Mouse (Mus musculus): ENCODE measurements around the gene Srp54a.
"Not testable (repeated sequence)": the region's sequence is repeated elsewhere in the genome, so short reads cannot be mapped to it uniquely, and the experiment has no call there.

Gene Srp54a

DNA sequence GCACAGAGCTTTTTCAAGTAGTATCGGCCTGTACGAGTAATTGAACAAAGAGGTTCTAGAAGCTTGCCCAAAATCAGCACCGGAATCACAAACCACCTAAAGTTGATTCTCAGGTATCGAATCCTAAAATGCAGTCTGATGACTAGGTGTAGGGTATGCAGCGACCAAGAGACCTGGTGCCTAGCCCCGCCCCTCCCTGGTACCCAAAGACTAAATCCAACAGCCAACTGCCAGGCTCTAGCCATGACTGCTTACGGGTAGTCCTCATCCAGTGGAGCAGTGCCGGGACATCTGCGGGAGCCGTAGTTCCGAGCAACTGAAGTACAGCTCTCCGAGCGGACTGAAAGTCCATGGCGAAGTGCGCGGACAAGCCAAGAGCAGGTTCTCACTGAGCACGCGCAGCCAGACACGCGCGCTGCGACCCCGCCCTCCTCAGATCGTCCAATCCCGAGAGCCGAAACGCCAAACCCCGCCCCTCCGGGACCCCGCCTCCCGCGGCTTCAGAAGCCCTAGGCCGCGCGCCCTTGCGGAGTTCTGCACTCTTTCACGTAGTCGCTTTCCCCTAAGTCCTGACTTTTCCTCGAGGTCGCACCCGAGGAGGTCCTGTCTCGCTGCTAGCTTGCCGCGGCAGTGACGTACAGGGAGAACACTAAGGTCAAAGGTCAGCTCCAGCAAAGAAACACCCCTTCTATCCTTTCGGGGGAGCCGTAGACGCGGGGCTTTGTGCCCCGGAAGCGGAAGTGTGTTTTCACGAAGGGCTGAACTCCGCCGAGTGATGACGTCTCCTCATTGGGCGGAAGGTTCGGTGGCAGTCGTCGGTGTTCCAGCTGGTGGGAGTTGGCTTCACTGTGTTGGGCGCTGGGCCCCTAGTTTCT, at the start of gene Srp54a, which contains the start of gene 2700097O09Rik:
Gene Srp54a, plus strand, starts transcription at position 537 of the 875 bp plus-strand sequence.
Gene 2700097O09Rik, minus strand, starts transcription at position 385 of the 875 bp plus-strand sequence.
- peak; percentile 97 for DNase-seq

DNA sequence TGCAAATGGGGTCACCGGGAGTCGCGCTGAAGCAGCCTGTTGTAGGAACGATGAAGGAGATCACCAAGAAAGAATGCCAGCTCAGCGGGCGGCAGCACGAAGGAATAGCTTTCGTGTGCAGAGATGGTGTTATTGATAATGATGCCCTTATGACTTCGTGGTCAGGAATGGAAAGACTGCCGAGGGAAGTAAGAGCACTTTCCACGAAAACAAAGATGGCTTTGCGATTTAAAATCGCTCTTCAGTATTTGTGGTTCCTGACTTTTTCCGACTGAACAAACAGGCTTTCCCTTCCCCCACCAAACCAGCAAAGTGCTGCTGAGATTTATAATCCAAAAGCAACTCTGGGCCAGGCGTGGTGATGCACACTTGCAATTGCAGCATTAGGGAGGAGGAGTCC, 39.1 kb upstream of the Srp54a start:
- no peak for DNase-seq

DNA sequence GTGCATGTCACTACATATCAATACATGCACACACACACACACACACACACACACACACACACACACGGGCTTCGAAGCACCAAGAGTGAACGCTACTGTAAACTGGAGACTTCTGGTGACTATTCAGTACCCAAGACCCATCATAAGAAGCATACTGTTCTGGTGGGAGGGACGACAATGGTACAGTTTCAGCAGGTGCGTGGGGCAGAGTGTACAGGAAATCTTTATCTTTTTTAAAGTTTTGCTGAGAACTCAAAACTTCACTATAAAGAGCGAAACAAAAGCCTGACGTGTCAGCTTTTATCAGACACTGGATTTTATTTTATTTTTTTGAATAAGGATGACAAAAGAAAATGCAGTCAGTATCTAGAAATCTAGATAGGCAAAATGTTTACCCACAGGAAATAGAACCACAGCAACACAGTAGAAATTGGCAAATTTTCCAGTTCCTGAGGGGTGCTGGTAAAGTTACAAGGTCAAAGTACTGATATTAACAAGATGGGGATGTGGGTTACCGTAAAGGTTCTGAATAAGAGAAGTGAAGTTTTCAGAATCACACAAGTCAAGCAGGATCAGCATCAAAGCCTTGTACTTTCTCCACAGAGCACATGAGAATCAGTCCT, 30.2 kb upstream of the Srp54a start:
- DNase-seq, result no peak

DNA sequence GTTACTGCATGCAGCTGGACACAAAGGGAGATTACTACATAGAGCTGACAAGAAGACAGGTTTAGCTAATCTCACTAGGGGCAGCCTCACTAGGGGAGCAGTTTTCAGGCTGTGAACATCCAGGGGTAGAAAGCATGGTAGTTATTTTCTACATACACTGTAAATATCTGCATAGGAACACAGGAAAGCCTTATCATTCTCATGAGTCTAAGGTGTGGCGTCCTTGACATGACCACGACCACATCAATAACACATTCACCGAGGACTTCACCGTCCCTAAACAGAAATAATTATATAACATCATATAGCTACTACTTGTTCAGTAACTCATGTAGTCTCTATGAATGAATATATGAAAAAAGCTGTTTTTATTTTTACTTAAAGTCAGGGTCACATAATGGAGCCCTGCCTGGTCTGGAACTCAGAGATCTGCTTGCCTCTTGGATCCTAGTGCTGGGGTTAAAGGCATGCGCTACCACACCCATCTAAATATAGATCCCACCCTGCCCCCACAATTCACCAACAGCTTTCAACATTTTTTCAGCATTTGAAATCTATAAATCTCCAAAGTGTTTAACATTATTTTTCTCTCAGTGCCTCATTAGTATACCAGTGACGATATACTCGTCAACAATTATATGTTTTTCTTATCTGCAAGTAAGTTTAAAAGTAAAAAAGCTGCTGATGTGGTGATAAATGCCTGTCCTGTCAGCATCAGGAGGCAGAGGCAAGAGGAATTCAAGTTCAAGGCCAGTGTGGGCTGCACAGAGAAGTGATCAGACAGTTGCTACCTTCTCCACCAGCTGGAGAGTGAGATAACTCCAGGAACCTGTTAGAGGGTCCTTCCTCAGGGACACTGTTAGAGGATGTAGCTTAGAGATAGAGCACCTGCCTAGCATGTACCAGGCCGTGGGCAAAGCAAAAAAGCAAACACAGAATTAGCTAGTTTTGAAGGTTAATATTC, 28.6 kb upstream of the Srp54a start:
- no peak for DNase-seq

DNA sequence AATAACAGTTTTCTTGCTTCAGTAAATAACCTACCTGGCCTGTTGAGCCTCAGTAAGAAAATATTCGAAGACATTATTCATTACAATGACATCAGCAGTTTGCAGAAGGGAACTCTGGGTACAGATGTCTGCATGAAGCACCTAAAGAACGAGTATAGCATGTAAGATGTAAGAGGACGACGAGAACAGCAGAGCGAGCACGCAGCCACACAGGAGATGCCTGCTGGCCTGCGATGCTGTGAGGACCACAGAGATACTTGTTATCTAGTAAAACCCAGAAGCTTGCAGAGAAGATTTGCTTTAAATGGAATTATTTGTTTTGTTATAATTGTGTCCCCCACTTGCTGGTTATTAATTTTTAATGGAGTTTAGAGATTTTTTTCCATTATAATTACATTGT, 26.8 kb upstream of the Srp54a start:
- DNase-seq, result no peak

DNA sequence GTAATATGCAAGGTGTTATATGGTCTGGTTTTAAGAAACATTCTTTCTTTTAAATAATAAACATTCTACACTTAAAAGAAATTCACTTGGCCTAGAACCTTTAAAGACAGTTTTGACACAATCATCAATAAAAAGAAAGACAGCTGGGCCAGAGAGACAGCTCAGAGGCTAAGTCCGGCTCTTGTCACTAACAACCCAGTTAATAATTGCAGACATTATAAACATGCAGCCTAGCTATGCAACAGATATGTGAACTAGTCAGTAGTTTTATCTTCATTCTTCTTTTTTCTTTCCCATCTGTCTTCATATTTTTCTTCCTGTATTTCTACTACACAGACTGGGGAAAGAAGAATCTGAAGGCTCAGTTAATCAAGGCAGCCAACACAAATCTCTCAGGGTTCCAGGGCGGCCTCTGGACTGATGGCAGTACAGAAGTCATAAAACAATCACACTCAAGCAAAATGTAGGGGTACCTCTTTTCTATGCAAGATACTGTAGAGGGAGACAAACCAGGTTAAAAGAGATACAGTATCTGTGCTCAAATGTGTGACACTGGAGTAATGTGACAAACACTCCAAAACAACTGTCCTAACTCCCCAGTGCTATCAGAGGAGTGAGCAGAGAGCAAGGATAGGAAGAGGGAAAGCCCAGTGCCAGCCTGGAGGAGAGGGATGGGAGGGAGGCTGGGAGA, 25.4 kb upstream of the Srp54a start:
- no peak for DNase-seq

DNA sequence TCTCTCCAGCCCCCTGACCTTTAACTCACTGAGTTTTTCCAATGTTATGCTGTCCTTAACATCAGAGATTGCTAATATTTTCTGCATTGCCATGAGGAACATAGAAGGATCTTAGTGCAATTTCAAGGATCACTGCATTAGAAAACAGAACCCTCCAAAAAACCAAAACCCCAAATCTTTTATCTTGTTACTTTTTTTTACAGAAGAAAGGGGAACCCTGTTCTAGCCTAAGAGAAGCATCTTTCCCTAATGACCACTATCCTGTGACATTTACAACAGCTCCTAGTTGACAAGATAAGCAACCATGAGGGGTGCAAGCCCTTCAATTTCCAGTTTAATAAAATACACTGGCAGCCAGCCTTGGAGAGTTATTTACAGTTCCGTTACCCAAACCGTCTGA, 23.4 kb upstream of the Srp54a start:
- no peak for DNase-seq

DNA sequence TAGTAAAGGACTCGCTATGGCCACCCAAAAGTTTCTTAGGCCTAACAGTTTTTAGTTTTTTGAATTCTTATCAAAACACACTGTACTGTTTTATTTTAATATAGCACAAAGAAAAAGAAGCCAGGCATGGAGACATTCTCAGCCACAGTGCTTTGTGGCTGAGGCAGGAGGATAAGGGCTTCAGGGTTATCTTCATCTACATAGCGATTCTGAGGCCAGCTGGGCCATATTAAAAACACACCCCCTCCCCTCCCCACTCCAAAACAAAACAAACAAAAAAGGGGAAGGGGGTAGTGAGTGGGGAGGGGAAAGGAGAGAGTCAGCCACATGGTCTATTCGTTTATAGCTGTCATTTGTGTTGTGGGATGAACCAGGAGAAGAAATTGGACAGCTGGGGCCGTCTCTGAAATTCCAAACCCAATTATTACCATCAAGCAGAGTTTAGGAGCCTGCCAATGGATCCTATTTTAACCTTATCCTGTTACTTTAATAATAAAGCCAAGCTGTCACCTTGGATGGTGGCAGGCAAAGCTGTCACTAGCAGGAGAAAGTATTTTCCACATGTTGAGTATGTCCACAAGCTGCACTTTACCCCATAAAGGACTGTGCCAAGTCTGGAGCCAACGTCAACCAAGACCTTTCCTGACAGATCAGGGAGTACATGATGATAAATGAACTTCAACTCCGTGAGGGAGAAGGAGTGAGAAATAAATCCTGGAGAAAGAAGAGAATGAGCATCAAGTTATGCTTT, 21.0 kb upstream of the Srp54a start:
- DNase-seq, result peak; percentile 43

DNA sequence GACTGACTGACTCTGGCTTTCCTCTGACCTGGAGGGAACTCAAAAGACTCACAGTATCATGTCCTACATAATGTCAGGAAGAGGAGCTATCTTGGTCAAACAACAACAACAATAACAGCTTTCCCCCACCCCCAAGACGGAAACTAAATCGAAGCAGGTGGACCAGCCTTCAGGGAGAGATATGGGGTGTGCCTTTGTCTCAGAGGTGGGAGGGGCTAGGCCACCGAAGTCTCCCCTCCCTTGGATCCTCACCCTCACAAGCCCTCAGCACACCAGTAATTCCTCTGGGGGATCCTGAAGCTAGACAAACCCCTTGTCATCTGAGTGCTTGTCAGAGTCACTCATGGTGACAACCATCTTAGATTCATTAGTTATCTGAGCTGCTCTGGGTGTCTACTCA, 20.2 kb upstream of the Srp54a start:
- no peak for DNase-seq

DNA sequence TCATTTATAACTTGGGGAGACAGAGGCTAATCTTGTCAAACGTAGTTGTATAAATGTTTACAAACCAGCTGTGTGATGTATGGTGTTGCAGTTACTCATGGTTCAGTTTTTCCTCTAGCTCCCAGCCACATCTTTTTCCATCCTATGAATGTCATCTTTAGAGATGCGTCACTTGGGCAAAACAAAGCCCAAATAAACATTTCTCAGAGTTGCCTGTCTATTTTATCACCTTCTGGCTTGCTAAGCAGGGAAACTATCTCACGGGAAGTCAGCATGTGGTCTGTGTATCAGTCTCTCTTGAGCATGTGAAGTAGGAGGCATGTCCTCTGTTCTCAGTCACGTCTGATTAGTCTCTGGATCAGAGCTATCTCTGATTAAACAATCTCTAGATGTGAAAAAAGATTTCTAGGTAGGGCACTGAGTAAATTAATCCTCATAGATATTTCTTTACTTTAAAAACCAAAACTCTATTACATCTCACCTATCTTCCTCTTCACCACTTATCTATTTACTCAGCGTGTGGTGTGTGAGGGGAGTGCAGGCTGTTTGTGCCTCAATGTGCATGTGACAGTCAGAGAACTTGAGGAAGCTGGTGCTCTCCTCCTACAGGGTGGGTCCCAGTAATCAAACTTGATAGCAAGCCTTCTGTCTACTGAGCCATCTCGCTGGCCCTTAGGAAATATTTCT, 19.7 kb upstream of the Srp54a start:
- no peak for DNase-seq

DNA sequence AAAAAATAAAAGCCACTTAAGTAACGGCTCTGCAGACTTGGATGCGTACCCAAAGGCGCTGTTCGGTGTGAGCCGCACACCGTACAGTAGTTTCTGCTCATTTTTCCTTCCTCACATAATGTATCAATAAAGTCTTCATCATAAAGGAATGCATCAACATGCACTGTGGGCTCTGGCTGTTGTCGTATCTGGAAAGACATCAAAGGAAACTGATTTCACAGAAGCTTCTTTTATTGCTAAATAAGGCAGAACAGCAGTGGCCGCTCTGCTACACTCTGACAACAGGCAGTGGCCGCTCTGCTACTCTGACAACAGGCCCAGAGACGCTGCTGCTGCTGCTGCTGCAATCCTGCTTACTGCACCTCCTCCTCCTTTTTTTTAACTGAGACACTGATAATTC, 19.1 kb upstream of the Srp54a start:
- no peak for DNase-seq

DNA sequence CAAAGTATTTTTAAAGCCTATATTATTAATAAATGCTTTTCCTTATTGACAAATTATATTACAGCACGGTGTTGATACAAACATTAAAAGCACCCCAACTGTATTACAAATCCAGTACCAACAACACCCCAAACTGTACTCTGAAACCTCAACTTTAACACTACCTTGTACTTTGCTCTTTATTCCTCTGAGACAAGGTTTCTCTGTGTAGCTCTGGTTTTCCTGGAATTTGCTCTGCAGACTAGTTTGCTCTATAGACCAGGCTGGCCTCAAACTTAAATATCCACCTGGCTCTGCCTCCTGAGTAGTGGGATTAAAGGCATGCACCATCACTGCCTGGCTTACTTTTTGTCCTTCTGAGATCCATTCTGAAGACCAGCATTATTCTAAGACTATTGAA, 17.9 kb upstream of the Srp54a start:
- peak; percentile 14 for DNase-seq

DNA sequence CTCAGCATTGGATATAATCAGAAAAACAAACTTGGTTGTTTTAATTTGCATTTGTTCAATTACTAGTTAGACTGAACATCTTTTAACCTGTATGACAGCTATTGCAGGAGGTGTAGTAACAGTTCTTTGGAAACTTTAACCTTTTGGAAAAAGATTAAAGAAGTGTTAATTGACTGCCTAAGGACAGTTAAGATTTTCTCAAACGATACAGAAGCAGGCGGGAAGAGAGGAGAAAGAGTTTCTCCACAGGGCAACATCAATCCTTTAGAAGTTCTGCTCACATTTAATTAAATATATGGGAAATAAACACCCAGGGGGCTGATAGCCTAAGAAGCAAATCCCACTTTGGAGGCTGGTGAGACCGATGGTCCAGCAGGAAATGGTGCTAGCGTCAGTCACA, 7.6 kb upstream of the Srp54a start:
- no peak for DNase-seq

DNA sequence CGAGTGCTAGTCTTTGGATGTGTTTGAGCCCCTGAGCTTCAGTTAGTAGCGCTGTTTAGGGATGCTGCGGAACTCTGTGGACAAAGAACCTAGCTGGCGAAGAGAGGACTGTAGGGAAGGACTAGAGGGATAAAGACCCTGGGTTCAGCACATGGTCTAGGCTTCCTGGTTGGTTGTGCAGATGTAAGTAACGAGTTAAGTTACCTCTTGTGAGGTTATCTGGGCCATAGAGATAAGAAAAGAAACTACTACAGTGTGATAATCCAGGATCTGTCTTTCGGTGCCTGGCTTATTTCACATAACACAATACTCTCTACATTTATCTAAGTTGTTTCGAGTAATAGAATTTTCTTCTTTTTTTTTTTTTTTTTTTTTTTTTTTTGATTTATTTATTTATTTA, 6.4 kb upstream of the Srp54a start:
- DNase-seq, result no peak

DNA sequence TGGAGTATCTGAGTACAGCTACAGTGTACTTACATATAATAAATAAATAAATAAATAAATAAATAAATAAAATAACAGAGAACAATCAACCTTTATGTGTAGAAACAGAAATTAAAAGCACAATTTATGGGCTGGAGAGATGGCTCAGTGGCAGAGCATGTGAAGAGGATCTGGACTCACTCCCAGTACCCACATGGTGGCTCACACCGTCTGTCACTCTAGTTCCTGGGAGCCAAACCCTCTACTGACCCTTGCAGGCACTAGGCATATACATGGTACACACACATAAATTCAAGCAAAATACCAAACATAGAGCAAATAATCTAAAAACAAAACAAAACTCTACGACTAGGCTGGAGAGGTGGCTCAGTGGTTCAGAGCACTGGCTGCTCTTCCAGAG, 4.8 kb upstream of the Srp54a start:
- DNase-seq, result no peak

DNA sequence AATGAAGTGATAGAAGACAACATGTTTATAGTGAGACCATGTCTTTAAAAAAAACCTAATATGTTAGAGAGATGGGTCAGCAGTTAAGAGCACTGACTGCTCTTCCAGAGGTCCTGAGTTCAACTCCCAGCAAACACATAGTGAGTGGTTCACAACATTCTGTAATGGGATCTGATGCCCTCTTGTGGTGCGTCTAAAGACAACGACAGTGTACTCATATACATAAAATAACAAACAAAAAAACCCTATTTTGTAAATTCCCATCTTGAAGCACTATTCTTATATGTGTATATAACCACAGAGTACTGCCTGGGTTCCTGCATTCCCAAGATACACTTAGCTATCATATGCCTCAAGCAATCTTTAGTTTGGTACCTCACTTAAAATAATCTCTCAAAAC, 1.4 kb upstream of the Srp54a start:
- not testable (repeated sequence) for DNase-seq

DNA sequence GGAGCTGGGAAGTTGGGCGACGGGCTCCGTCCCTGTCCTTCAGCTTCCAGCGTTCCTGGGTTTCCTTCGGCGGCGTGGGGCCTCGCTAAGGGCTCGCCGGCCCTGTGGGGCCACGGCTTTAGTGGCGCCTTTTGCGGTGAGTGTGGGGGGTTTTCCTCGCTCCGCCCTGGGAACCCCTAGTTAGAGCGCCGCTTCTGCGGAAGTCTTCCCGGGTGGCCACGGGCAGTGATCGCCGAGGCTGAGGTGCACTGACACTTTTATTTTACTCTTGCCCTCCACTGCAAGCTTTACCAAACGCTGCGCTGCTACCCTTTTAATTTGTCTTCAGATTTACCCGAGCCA, 510 bp downstream of the Srp54a start:
- DNase-seq, result not testable (repeated sequence)

DNA sequence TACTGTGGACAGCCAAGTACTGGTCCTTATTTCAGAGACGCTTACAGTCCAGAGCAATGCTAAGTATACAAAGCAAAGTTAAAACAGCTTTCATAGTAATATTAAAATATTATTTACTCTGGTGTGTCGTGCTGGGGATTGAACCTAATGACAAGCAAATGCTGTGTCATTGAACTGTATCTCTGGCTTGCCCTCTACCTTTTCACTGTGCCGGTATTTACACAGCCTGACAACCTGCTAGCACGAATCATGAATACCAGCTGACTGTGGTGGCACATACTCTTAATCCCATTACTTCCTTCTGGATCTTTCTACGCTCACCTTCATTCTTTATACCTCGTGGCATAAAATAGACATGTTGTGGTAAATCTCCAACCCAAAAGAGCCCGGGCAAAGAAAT, 12.1 kb downstream of the Srp54a start:
- not testable (repeated sequence) for DNase-seq

DNA sequence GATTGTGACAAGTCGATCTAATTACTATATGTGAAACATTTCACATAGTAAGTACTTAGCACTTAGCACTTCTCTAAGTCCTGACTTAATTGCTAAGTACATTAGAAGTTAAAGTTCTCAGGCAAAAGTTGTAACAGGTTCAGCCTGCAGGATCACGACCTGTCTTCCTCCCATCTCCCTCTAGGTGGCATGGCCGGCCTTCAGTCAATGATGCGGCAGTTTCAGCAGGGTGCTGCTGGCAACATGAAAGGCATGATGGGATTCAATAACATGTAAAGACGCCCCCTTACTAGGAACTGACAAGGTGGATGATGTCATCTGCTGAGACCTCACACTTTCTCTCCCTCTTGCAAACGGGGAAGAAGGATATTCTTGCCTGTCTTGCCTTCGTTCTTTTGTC, 32.6 kb downstream of the Srp54a start:
- DNase-seq, result not testable (repeated sequence)

DNA sequence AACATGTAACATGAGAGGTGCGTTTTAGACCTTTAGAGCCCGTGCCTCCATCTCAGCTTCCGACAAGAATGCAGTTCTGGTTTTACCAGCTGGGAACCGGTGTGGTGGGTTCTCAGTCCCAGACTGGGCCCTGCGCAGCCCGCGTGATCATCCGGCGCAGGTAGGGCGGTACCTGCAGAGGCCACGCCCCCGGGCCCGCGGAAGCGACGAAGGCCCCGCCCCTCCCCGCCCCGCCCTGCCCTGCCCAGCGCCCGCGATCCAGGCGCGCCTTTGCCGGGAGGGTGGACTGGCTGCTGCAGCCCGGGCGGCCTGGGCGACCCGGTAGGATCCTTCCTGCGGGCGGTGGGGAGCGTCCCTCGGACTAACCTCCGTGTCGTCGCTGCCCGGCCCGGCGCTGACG, 44.2 kb downstream of the Srp54a start, which contains the start of gene Fam177a:
Gene Fam177a, plus strand, starts transcription at position 228 of the 400 bp plus-strand sequence.
- DNase-seq, result not testable (repeated sequence)

DNA sequence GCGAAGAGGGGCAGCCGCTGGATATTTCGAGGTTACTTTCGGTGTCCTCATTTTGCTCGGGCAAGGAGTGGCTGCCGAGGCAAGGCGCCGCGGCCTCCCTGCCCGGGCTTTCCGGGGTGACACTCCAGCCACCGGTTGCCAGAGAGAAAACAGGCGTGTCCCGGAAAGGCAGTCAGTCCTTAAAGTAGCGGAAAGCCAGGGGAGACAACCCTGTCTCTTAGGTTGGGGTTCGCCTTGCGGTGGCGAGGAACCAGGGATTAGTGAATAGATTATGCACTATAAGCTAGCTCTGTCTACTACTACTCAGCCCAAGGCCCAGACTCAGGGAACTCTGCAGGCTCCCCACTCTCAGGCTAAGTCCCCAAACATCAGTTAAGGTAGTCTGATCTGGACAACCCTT, 44.7 kb downstream of the Srp54a start:
- DNase-seq, result not testable (repeated sequence)
